Mouse (Mus musculus) bone marrow macrophage, adult 2 months (primary cell): Measurements from ENCODE around the gene Hist2h2ac. TPM values are rescaled to one million over a fixed set of nuclear protein-coding genes. Genes with fewer than 3 reads are reported as not detected.
"Not testable (repeated sequence)": the region's sequence is repeated elsewhere in the genome, so short reads cannot be mapped to it uniquely, and the experiment has no call there.

Source experiments
- H3K27ac ChIP-seq: 2 replicates; pipeline ENCODE4 v1.5.1; 2012; ENCODE audit warnings: low read depth, low read length; ENCODE audit not compliant: insufficient read depth
- H3K4me1 ChIP-seq: 2 replicates; pipeline ENCODE4 v1.6.1; 2012; ENCODE audit warnings: low read length; ENCODE audit not compliant: control insufficient read depth, insufficient read depth
- H3K4me3 ChIP-seq: 2 replicates; pipeline ENCODE4 v1.5.1; 2012; ENCODE audit warnings: mild to moderate bottlenecking, low read length, moderate library complexity; ENCODE audit not compliant: insufficient read depth
- CTCF ChIP-seq: IDR thresholded peaks from 2 replicates; pipeline ENCODE4 v1.5.1; 2012; ENCODE audit warnings: low read depth, mild to moderate bottlenecking, low read length, moderate library complexity
- POLR2A ChIP-seq: IDR thresholded peaks from 2 replicates; pipeline ENCODE4 v1.6.1; 2012; ENCODE audit warnings: mild to moderate bottlenecking, low read depth, low read length, borderline replicate concordance
- polyA plus RNA-seq: library from polyadenylated mRNA; stranded (reverse); fragments of >200 nt; gene quantifications from 2 replicates; pipeline ENCODE4 v1.2.4, GENCODE M21; 2012; ENCODE audit not compliant: missing spikeins, insufficient read depth, insufficient read length

Hist2h2ac gene
- polyA plus RNA-seq, 1 experiment, result not detected

DNA sequence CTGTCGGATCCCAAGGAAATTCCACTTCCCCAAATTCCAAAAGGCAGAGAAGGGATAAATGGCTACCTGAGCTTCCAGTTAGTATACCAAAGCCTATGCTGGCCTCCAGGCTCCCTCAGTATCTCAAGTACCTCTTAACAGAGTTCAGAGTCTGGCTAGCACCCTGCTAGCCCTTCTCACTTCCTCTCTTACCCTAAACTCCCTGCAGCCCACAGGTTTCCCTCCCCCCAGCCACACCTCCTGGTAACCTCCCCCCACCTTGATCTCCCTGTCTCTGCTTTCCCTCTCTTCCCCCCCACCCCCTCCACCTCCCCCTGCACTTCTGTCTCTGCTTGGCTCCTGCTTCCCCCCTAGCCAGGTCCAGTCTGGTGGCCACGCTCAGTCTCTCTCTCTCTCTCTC is 20.9 kb downstream of the Hist2h2ac start:
- Histone ChIP-seq H3K4me1 (peaks cover 11% of the 10 kb centered on the region), H3K27ac (no peak overlapping the region), H3K4me3 (no peak overlapping the region)
- no peak for TF ChIP-seq POLR2A
- no peak for TF ChIP-seq CTCF

- not testable (repeated sequence) for H3K27ac ChIP-seq, H3K4me3 ChIP-seq
- peaks cover 11% of the 10 kb centered on the region for H3K4me1 ChIP-seq
Observed at GRCm38 (mm10) chr3:96198601-96199251, 22.0 kb downstream of the Hist2h2ac start.

GRCm38 (mm10) chr3:96198181-96198580 is 22.5 kb downstream of the Hist2h2ac start:
- Histone ChIP-seq H3K4me3 (0 out of 2 replicates have a peak overlapping the region, but pooled peaks have one; percentile 9), H3K27ac (no peak overlapping the region), H3K4me1 (peaks cover 11% of the 10 kb centered on the region)
- no peak for TF ChIP-seq CTCF

- H3K27ac ChIP-seq, result peak overlapping the region; percentile 62
- H3K4me1 ChIP-seq, result peaks cover 11% of the 10 kb centered on the region
- TF ChIP-seq CTCF (no peak), POLR2A (0 out of 2 replicates have a peak, but pooled peaks have one; percentile 30)
- H3K4me3 ChIP-seq, result peak overlapping the region; percentile 77
Observed at GRCm38 (mm10) chr3:96197129-96197749, 23.4 kb downstream of the Hist2h2ac start.

DNA sequence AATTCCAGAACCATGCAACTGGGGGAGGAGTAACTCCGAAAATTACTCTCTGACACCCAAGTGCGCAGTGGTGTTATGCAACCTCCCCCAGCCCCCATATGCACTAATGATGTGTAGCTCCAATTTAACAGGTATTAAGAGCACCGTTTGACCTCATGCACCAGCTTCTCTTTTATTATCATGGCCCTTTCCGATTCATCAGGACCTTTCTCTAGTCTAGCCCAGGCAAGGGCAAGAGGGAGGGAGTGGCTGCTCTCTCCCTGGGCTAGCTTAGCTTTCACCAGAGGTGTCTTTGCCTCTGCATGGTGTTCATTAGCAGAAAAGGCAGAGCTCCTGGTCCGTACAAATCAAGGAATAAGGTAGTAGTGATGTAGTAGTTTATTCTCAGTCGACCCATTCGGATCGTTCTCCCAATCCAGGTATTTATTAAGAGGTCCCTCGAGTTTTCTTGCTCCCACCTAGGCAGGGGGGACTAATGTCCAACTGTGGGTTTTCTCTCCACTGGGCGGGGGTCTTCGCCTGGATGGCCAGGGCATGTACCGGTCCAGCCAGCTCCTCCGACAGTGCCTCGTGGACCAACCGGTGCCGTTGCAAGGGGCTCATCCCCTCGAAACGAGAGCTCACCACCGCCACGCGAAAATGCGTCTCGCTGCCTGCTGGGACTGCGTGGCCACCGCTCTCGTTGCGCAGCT is 24.1 kb downstream of the Hist2h2ac start:
- TF ChIP-seq POLR2A, result no peak
- TF ChIP-seq CTCF, result no peak
- Histone ChIP-seq H3K4me3 (peak overlapping the region; percentile 77), H3K4me1 (peaks cover 11% of the 10 kb centered on the region), H3K27ac (peak overlapping the region; percentile 62; the same call in 1 of the 2 replicates)

DNA sequence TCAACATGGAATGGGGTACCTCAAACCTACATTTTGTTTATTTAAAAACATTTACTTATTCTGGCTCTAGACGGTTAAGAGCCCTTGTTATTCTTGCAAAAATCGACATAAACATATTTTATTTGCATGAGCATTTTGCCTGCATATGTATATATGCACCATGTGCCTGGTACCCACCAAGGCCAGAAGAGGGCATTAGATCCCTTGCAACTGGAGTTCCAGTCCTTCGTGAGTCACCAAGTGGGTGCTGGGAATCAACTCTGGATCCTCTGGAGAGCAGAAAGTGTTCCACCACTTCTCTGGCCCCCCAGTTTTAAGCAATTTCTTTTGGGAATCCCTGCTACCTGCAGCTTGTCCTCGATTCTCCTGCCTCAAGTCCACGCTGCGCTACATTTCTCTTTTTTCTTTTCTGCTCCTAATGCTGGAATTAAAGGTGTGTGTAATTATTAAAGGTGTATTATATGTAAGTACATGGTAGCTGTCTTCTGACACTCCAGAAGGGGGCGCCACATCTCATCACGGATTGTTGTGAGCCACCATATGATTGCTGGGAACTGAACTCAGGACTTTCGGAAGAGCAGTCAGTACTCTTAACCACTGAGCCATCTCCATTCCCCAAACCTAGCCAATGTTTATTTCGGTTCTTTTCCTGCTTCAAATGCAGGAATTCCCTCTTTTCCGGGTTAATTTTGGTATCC is 24.9 kb downstream of the Hist2h2ac start:
- Histone ChIP-seq H3K4me3 (no peak overlapping the region), H3K4me1 (peaks cover 11% of the 10 kb centered on the region), H3K27ac (no peak overlapping the region)
- TF ChIP-seq POLR2A, result no peak
- TF ChIP-seq CTCF, result no peak; the same call in 1 of the 2 replicates

DNA sequence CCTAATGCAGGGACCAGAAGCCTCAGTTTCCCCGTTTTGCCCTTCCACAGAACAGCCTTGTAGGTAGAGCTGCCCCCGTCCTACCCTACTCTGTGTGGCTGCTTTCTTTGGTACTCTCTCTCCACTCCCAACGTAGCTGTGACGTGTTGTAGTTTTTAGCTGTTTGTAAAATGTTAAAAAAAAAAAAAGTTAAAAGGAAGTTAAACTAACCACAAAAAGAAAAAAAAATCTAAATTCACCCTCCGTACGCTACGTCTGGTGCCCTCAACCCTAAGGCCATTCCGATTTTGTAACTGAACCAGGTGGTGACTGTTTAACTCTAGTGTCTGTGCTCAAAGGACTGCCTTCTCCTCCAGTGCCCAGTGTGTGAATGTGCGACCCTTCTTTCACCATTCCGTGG is 25.7 kb downstream of the Hist2h2ac start:
- Histone ChIP-seq H3K27ac (no peak overlapping the region), H3K4me1 (peaks cover 11% of the 10 kb centered on the region), H3K4me3 (no peak overlapping the region)
- no peak for TF ChIP-seq CTCF
- no peak for TF ChIP-seq POLR2A

- Histone ChIP-seq H3K27ac (no peak overlapping the region), H3K4me1 (peaks cover 5% of the 10 kb centered on the region), H3K4me3 (no peak overlapping the region)
- no peak for TF ChIP-seq POLR2A
- TF ChIP-seq CTCF, result no peak
Observed at GRCm38 (mm10) chr3:96192977-96193376, 27.7 kb downstream of the Hist2h2ac start.

GRCm38 (mm10) chr3:96182382-96182776 is 38.3 kb downstream of the Hist2h2ac start:
- Histone ChIP-seq H3K4me3 (no peak overlapping the region), H3K27ac (peak overlapping the region; percentile 2; the same call in 1 of the 2 replicates), H3K4me1 (peaks cover 20% of the 10 kb centered on the region)
- TF ChIP-seq POLR2A, result no peak
